Mouse (Mus musculus) midbrain, embryonic 16.5 days (tissue): Measurements from ENCODE around the gene Cabp4. TPM values are rescaled to one million over a fixed set of nuclear protein-coding genes. Genes with fewer than 3 reads are reported as not detected.

Experiments used
- ATAC-seq: fragments of 200-750 bp; cut with Nextera tagmentation; 2 replicates; pipeline ENCODE4 v1.8.0; 2017; ENCODE audit warnings: moderate TSS enrichment
- H3K27ac ChIP-seq: fragments of 300-500 bp; sonication (generic); 2 replicates; pipeline ENCODE4 v1.5.1; 2014; ENCODE audit warnings: mild to moderate bottlenecking, low read length, mixed read lengths
- H3K27me3 ChIP-seq: fragments of 300-500 bp; sonication (generic); 2 replicates; pipeline ENCODE4 v1.6.1; 2014; ENCODE audit warnings: low read depth, low read length, mixed read lengths; ENCODE audit not compliant: control insufficient read depth, insufficient read depth
- H3K36me3 ChIP-seq: fragments of 300-500 bp; sonication (generic); 2 replicates; pipeline ENCODE4 v1.6.1; 2014; ENCODE audit warnings: mild to moderate bottlenecking, low read length, moderate library complexity, mixed read lengths; ENCODE audit not compliant: control insufficient read depth, insufficient read depth
- H3K4me1 ChIP-seq: fragments of 300-500 bp; sonication (generic); 2 replicates; pipeline ENCODE4 v1.6.1; 2014; ENCODE audit warnings: mild to moderate bottlenecking, low read length, mixed read lengths; ENCODE audit not compliant: control insufficient read depth, insufficient read depth
- H3K4me2 ChIP-seq: fragments of 300-500 bp; sonication (generic); 2 replicates; pipeline ENCODE4 v1.6.1; 2014; ENCODE audit warnings: mild to moderate bottlenecking, low read length, mixed read lengths
- H3K4me3 ChIP-seq: fragments of 300-500 bp; sonication (generic); 2 replicates; pipeline ENCODE4 v1.5.1; 2014; ENCODE audit warnings: low read depth, mild to moderate bottlenecking, low read length, moderate library complexity, mixed read lengths
- H3K9ac ChIP-seq: fragments of 300-500 bp; sonication (generic); 2 replicates; pipeline ENCODE4 v1.6.1; 2014; ENCODE audit warnings: low read depth, low read length, mixed read lengths
- H3K9me3 ChIP-seq: fragments of 300-500 bp; sonication (generic); replicated peaks from 2 replicates; pipeline ENCODE4 v1.6.1; 2014; ENCODE audit warnings: mild to moderate bottlenecking, low read length, mixed read lengths; ENCODE audit not compliant: control insufficient read depth, poor library complexity, severe bottlenecking
- WGBS: fragments of 180-500 bp; shearing (Covaris S2); extraction: QIAGEN DNeasy Blood & Tissue Kit; methylation state at CpG from one replicate; pipeline ENCODE4 v1.1.7; 2014; 5-methylcytosine and 5-hydroxymethylcytosine counted together
- polyA plus RNA-seq: library from polyadenylated mRNA; unstranded; fragments of >200 nt; fragmentation: Nextera tagmentation; extraction: Ambion mirVana; gene quantifications from 2 replicates; pipeline ENCODE4 v1.2.1, GENCODE M21; 2015

Gene Cabp4
- polyA plus RNA-seq, 1 experiment from 2014 or later: 0.24 TPM

DNA sequence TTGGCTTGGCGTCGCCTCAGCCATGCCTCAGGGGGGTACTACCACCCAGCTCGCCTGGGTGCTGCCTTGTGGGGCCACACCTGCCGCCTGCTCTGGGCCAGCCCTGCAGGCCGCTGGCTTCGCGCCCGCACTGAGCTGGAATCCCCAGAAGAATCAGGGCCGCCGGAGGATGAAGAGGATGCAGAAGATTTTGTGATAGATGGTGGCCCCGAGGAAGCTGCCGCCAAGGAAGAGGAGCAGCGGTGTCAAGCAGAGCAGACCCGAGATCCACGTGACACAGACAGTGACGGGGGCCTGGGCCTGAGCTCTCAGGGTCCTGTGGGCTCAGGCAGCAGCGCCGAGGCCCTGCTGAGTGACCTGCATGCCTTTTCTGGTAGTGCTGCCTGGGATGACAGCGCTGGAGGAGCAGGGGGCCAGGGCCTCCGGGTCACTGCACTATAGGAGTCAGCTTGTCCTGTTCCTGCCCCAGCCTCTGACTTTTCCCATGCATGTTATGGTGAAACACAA lies 12.3 kb upstream of the Cabp4 start:
- H3K4me2 ChIP-seq: no peak overlapping the region
- H3K9ac ChIP-seq: no peak overlapping the region
- peaks cover 30% of the 10 kb centered on the region for H3K36me3 ChIP-seq
- no peaks in the 10 kb centered on the region for H3K9me3 ChIP-seq
- H3K4me3 ChIP-seq: no peak overlapping the region
- H3K27ac ChIP-seq: no peak overlapping the region
- 63% methylated on average over 20 of the region's 20 CpGs for WGBS
- H3K4me1 ChIP-seq: no peaks in the 10 kb centered on the region
- H3K27me3 ChIP-seq: no peaks in the 10 kb centered on the region
- no peak for ATAC-seq

DNA sequence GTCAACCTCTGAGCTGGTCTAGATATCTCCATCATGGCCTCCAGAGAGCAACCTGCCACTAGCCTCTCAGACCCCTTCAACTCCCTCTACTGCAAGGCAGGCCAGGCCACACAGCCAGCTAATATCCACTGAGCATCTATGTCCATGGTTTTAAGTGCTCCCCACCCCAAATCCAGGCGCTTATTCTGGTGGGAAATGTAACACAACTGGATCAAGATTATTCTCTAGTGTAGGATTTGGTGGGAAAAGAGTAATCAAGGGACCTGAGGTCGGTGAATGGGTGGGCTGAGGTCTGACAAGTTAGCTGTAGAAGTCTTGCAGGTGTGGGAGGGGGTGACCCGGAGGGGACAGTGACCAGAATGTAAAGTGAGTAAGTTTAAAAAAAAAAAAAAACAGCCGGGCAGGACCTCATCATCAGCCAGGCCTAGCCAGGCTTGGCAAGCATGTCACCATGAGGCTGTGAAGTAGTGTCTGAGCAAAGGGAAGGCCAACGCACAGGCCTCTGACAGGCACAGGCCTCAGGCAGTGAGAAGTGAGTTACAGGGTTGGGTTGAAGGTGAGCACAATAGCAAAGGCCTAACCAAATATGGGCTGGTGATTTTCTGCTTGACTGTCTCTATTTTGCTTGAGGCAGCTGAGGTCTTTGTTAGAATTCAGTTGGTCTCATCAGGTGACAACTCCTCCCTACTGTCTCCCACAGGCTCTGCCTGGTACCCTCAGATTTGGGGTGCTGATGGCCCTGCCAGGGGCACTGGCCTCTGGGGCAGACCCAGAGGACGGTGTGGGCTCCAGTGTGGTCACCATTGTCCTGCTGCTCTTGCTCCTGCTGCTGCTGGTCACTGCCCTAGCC lies 11.6 kb upstream of the Cabp4 start:
- no peaks in the 10 kb centered on the region for H3K9me3 ChIP-seq
- H3K36me3 ChIP-seq: peaks cover 32% of the 10 kb centered on the region
- H3K4me2 ChIP-seq: no peak overlapping the region
- no peak overlapping the region for H3K27ac ChIP-seq
- ATAC-seq: no peak
- WGBS: 73% methylated on average over 6 of the region's 6 CpGs
- H3K9ac ChIP-seq: no peak overlapping the region
- no peaks in the 10 kb centered on the region for H3K4me1 ChIP-seq
- no peaks in the 10 kb centered on the region for H3K27me3 ChIP-seq
- H3K4me3 ChIP-seq: no peak overlapping the region

DNA sequence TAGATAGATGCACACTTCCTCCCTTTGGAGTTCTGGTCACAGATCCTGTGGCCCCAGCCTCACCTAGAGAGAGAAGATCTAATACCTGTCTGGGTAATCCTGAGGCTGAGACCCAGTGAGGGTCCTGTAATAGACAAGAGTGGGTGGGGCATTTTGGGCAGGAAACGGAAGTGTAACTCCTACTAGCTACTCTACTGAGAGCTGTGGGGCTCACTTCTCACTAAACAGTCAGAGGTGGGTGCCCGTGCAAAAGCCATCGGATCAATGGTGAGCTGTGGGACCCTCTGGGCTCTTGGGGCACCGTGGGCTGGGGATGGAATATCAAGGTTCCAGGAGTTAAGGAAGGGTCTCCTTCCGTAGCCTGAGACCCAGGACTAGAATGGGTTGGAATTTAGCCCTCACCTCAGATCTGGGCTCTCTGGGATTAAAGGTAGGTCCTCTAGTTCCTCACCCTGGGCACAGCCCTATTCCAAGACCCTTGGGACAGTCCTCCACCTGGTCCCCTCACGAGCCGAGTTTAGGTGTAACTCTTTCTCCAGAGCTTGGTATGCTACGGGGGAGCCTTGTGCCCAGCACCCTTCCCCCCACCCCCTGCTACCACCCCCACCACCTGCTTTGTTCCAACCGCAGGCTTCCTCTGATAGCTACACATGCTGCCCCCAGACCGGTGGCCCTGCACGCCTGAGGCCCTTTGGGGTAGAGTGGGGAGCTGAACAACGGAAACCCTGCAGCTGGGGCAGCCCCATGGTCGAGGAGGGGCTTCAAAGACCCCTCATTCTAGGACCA lies 10.8 kb upstream of the Cabp4 start:
- WGBS: 83% methylated on average over 13 of the region's 13 CpGs
- no peak for ATAC-seq
- peaks cover 32% of the 10 kb centered on the region for H3K36me3 ChIP-seq
- H3K4me2 ChIP-seq: no peak overlapping the region
- H3K4me1 ChIP-seq: peaks cover 2% of the 10 kb centered on the region
- H3K9ac ChIP-seq: no peak overlapping the region
- H3K4me3 ChIP-seq: no peak overlapping the region
- no peak overlapping the region for H3K27ac ChIP-seq
- H3K27me3 ChIP-seq: no peaks in the 10 kb centered on the region
- H3K9me3 ChIP-seq: no peaks in the 10 kb centered on the region

DNA sequence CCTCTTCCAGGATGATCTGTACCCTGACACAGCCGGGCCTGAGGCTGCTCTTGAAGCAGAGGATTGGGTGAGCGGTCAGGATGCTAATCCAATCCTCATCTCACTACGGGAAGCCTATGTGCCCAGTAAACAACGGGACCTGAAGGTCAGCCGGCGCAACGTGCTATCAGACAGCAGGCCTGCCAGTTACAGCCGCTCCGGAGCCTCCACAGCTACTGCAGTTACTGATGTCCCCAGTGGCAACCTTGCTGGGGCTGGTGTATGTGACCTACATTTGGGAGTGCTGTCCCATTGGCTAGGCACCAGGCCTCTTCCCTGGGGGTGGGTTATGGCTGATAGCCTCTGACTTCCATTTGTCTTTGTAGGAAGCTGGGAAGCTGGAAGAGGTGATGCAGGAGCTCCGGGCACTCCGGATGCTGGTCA lies 9.4 kb upstream of the Cabp4 start, which contains the start of gene Ptprcap:
Ptprcap (plus strand) TSS at position 373 of the 423 bp plus-strand sequence.
- ATAC-seq: no peak
- Histone ChIP-seq H3K4me3 (no peak within 1 kb of the TSS), H3K36me3 (peaks cover 18% of the 10 kb centered on the region; the same call in 1 of the 2 replicates), H3K4me1 (peaks cover 10% of the 10 kb centered on the region), H3K9me3 (no peaks in the 10 kb centered on the region), H3K27me3 (no peaks in the 10 kb centered on the region), H3K9ac (no peak within 1 kb of the TSS), H3K4me2 (no peak within 1 kb of the TSS), H3K27ac (no peak within 1 kb of the TSS)
- WGBS: 74% methylated on average over 11 of the region's 11 CpGs

DNA sequence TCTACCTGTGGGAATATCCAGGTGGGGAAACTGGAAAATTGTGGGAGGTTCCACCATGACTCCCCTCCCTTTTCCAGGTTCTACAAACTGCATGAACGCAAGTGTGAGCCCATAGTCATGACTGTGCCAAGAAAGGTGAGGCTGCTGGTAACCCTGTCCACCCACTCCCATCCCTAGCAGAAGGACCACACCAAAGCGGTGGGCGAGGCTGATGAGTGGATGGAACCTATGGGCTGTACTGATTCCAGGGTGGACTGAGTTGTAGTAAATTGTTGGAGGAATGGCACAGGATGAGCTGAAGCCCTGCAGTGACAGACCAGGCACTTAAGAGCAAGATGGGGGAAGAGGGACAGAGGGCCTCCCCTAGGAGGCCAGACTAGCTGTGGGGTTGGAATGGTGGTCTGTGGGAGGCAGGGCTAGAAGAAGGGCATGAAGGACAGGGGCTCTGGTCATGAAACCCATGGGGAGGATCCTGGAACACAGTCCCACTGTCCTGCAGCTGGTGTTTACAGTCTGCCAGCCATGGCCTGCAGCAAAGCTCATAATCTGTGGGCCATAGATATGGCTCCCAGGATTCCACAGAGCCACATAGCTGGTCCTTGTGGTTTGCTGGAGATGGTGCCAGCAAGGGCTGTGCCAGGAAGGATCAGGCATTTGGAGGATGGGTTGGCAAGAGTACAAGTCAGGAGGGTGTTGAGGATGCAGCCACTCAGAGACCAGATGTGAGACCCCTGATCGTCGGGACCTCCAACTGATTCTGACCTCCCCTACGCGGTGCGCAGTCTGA lies 8.8 kb upstream of the Cabp4 start:
- ATAC-seq: no peak
- H3K27ac ChIP-seq: no peak overlapping the region
- peaks cover 16% of the 10 kb centered on the region; the same call in 1 of the 2 replicates for H3K36me3 ChIP-seq
- H3K9me3 ChIP-seq: no peaks in the 10 kb centered on the region
- no peak overlapping the region for H3K9ac ChIP-seq
- H3K4me1 ChIP-seq: peaks cover 15% of the 10 kb centered on the region
- H3K4me3 ChIP-seq: no peak overlapping the region
- H3K4me2 ChIP-seq: no peak overlapping the region
- 93% methylated on average over 8 of the region's 8 CpGs for WGBS
- no peaks in the 10 kb centered on the region for H3K27me3 ChIP-seq

DNA sequence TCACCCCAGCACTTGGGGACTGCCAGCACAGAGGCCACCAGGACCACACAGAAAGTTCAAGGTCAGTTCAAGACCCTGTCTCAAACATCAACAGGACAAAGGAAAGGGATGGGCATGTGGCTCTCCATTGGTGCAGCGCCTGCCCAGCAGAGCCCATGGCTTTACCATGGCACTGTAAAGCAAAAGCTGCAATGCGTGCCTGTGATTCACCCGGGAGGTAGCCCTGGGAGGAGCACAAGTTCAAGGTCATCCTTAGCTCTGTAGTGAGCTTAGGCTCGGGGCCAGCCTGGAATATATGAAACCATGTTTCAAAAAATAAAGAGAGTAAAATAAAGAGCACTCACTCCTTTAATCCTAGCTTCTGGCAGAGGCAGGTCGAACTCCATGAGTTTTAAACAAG lies 8.1 kb upstream of the Cabp4 start:
- Histone ChIP-seq H3K27ac (no peak overlapping the region), H3K9ac (no peak overlapping the region), H3K4me3 (no peak overlapping the region), H3K4me1 (peaks cover 15% of the 10 kb centered on the region), H3K4me2 (no peak overlapping the region), H3K9me3 (no peaks in the 10 kb centered on the region), H3K27me3 (no peaks in the 10 kb centered on the region), H3K36me3 (peaks cover 12% of the 10 kb centered on the region; the same call in 1 of the 2 replicates)
- no peak for ATAC-seq
- 92% methylated on average over 5 of the region's 5 CpGs for WGBS

DNA sequence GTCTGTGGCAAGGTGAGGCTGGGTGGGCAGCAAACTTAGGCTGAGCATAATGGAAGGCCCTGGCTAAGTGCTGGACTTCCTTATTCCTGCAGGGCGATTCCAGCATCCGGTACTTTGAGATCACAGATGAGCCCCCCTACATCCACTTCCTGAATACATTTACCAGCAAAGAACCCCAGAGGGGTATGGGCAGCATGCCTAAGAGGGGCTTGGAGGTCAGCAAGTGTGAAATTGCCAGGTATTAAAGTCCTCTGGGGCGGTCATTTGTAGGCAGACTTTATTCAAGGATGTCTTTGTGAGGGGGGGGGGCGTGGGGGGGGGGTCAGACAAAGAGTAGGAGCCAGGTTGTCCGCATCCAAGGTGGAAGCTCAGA lies 7.6 kb upstream of the Cabp4 start:
- no peak overlapping the region for H3K4me3 ChIP-seq
- no peak overlapping the region for H3K27ac ChIP-seq
- WGBS: 81% methylated on average over 5 of the region's 5 CpGs
- H3K9ac ChIP-seq: no peak overlapping the region
- no peak for ATAC-seq
- H3K4me1 ChIP-seq: peaks cover 15% of the 10 kb centered on the region
- no peaks in the 10 kb centered on the region for H3K27me3 ChIP-seq
- H3K4me2 ChIP-seq: no peak overlapping the region
- H3K9me3 ChIP-seq: no peaks in the 10 kb centered on the region
- H3K36me3 ChIP-seq: peaks cover 8% of the 10 kb centered on the region; the same call in 1 of the 2 replicates

DNA sequence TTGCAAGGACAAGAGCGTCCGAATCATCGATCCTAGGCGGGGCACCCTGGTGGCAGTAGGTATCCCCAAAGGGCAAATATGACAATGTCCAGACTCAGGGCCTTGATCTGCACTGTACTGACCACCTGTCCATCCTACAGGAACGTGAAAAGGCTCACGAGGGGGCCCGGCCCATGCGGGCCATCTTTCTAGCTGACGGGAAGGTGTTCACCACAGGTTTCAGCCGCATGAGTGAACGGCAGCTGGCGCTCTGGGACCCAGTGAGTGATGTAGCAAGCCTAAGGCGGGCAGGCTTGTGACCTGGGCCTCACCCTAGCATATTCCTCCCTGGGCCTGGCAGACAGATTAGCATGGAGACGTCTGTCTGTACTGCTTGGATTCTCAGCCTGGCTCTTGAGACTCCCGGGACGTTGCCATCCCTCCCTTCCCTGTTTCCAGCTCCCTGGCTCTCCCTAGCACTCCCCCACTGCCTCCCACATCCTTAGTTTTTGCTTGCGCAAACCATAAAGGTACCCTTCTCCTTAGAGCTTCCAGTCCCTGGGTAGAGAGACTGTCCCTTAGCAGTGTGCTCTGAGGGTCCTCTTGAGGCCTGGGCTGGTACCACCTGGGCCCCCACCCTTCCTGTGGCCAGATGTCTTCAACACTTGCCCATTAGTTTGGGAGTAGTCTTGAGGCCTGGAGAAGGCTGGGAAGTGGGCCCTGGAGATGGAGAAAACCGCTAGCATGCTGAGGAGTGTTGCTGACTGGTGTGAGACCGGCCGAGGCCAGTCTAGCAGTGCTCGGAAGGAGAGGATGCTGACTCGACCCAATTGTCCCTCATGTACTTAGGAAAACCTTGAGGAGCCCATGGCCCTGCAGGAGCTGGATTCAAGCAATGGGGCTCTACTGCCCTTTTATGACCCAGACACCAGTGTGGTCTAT lies 7.0 kb upstream of the Cabp4 start:
- no peak overlapping the region for H3K4me3 ChIP-seq
- no peak for ATAC-seq
- H3K4me2 ChIP-seq: no peak overlapping the region
- H3K9me3 ChIP-seq: no peaks in the 10 kb centered on the region
- H3K27me3 ChIP-seq: no peaks in the 10 kb centered on the region
- no peak overlapping the region for H3K9ac ChIP-seq
- H3K27ac ChIP-seq: no peak overlapping the region
- 87% methylated on average over 22 of the region's 22 CpGs for WGBS
- peaks cover 15% of the 10 kb centered on the region for H3K4me1 ChIP-seq
- H3K36me3 ChIP-seq: peaks cover 2% of the 10 kb centered on the region; the same call in 1 of the 2 replicates
